Mouse (Mus musculus) spleen, postnatal 36 days (tissue): ENCODE measurements around the gene Nup35.
A peak's percentile ranks its signal among the peaks of the same experiment; 100 is the strongest.

Experiments used
- DNase-seq, 2 experiments: peaks; one replicate each; pipeline ENCODE4 v3.0.0; 2022; ENCODE audit warnings: low spot score in 2 of 2, mixed read lengths in 1 of 2

The Nup35 gene

GRCm38 (mm10) chr2:80638364-80639241, 21.6 kb downstream of the Nup35 start:
- peak; percentile 78 to 83 for DNase-seq

- no peak for DNase-seq
These were observed 22.4 kb downstream of the Nup35 start for GRCm38 (mm10) chr2:80639398-80639797.

- no peak for DNase-seq
These were observed 22.8 kb downstream of the Nup35 start for GRCm38 (mm10) chr2:80639864-80640263.

- no peak for DNase-seq
These were observed 44.4 kb downstream of the Nup35 start for GRCm38 (mm10) chr2:80661414-80661813.

GRCm38 (mm10) chr2:80662682-80663081, 45.6 kb downstream of the Nup35 start:
- no peak for DNase-seq

- no peak for DNase-seq
These were observed 50.4 kb downstream of the Nup35 start for GRCm38 (mm10) chr2:80667396-80667964.

GRCm38 (mm10) chr2:80669868-80670666, 53.0 kb downstream of the Nup35 start:
- no peak for DNase-seq

GRCm38 (mm10) chr2:80678803-80679202, 61.8 kb downstream of the Nup35 start:
- DNase-seq, result no peak

- no peak for DNase-seq
These were observed 66.7 kb downstream of the Nup35 start for GRCm38 (mm10) chr2:80683727-80684239.

- no peak for DNase-seq
These were observed 67.5 kb downstream of the Nup35 start for GRCm38 (mm10) chr2:80684396-80685071.

- DNase-seq, result no peak
These were observed 71.2 kb downstream of the Nup35 start for GRCm38 (mm10) chr2:80688261-80688660.

GRCm38 (mm10) chr2:80707429-80707828, 90.4 kb downstream of the Nup35 start:
- DNase-seq, result no peak
